ENCODE assay signal across 1 mouse cellular context in the genomic region with DNA sequence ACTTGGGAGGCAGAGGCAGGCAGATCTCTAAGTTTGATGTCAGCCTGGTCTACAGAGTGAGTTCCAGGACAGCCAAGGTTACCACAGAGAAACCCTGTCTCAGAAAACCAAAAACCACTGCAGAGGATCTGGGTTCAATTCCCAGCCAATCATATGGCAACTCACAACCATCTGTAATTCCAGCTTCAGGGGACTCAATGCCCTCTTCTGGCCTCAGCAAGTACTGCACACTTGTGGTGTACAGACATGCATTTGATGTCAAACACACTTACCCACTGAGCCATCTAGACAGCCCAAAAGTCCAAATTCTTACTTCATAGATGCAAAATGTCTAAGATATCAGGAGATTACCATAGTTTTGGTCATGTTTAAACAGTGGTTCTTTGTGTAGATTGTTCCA.
TF ChIP-seq lines count a peak whose summit lies in the region.

No protein-coding gene starts in this region.

TF ChIP-seq in MEL, 35 proteins besides CTCF, POLR2A, EP300 and RAD21:
- TF ChIP-seq TBP (IDR thresholded peaks at IDR 0.05; ENCODE audit: low read depth, low read length) (no peak), ZNF384 (IDR thresholded peaks at IDR 0.05; ENCODE audit: low read depth, low read length) (no peak), JUND (IDR thresholded peaks at IDR 0.05; ENCODE audit: low read depth, low read length) (no peak), E2F4 (IDR thresholded peaks at IDR 0.05; ENCODE audit: borderline replicate concordance, low read depth, low read length) (no peak)
